Mouse (Mus musculus) small intestine, adult 2 months (tissue): ENCODE measurements at regions not wholly inside any gene's neighbourhood (a gene's known extent, or its start where the extent isn't known, plus 50 kb on each side); places are given as distances from the start of the nearest gene placed in this dataset.

Experiments
- CTCF ChIP-seq: fragments of 200-500 bp; IDR thresholded peaks from 2 replicates; pipeline ENCODE4 v1.5.1; 2012; ENCODE audit warnings: low read depth, mild to moderate bottlenecking, control low read depth, inconsistent platforms, low read length, moderate library complexity, mixed read lengths; ENCODE audit not compliant: insufficient replicate concordance, insufficient read length; ENCODE audit errors: extremely low read depth
- POLR2A ChIP-seq: fragments of 200-500 bp; IDR thresholded peaks from 2 replicates; pipeline ENCODE4 v1.6.1; 2012; ENCODE audit warnings: low read depth, mild to moderate bottlenecking, control low read depth, inconsistent platforms, low read length, moderate library complexity

DNA sequence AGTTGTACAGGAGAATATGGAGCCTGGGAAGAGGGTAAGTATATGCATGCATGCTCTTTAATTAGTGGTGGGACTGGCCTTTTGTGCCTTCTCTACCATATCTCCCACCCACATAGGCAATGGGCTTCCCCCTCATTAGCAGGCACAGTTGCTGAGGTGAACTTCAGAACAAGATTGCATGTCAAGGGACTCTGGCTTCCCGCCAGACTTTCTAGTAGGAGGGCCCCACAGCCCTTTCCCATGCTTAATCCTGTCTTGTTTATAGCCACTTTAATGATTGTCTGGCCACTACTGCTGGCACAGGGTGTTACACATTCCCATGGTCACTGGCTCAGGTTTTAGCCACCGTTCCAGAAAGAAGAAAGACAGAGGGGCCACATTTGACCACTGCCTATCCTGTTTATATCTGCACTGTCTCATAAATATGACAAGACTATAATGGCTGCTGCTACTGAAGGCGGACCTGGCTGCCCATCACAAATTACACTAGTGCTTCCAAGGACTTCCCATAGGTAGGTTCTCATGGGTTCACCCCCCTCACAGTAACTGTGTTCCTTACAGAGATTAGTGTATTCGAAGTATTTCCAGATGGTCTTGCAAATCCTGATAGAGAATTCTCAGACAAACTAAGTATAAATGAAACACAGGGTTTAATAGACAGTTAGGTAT lies 362.6 kb downstream of the Fat4 start:
- TF ChIP-seq CTCF (no peak), POLR2A (no peak)
